Comparison of ENCODE assay signal across 23 mouse cellular contexts in the genomic region with DNA sequence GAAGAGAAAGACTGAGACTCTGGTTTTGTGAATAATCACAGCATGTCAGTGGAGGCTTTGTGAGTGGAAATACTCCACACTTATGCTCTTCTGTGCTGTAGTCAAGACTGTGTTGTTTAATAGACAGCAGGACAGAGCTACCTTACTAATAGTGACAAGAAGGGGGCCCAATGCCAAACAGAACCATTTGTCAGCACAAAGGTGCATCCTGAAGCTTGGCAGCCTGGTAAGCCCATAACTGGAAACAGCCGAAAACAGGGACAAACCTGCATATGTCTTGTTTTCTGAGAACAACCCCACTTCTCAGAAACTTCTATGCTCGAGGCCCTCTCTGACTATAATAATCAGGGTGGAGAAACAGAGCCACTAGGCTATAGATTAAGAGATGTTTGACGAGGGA.
DNase-seq lines count a peak whose midpoint lies in the region; ATAC-seq and TF ChIP-seq lines count a peak whose summit lies in the region.
"Had no signal": no experiment of that assay in that cellular context is flagged by ENCODE, and none has a peak within 500 bp of the region (broad histone marks: within the 10 kb centered on the region; RNA-seq: fewer than 3 reads in every experiment).

No protein-coding gene starts in this region.

- DNase-seq in cerebellum, adult 18-20 months, result peak; percentile 29 to 48
- DNase-seq in cerebellum, postnatal 36 days, result peak; percentile 24 to 31
- no peak for DNase-seq in layer of hippocampus, adult 9-10 months (ENCODE audit: low spot score)
- no peak for DNase-seq in heart, embryonic 10.5 days (ENCODE audit: low spot score)
- DNase-seq in urinary bladder, postnatal 25 days (ENCODE audit: low spot score), result no peak
- DNase-seq: adrenal gland, postnatal 25 days; kidney, adult 11 months; kidney, postnatal 4 days; layer of hippocampus, adult 9-11 months; left cerebral cortex, postnatal 4 days; lung, postnatal 4 days; midbrain, embryonic 14.5 days; retina, postnatal 1 day had no signal

- ATAC-seq in liver, embryonic 16.5 days (ENCODE audit: low read depth), result no peak
- ATAC-seq in liver, embryonic 12.5 days, result no peak
- ATAC-seq: forebrain, embryonic 14.5 days had no signal

- peak overlapping the region; percentile 51; the same call in 1 of the 2 replicates for H3K27ac ChIP-seq in liver, embryonic 16.5 days (ENCODE audit: low read length)
- no peak overlapping the region for H3K27ac ChIP-seq in liver, embryonic 12.5 days
- peak overlapping the region; percentile 72; the same call in 1 of the 2 replicates for H3K27ac ChIP-seq in bone marrow, adult 2 months (ENCODE audit: control insufficient read depth, insufficient read depth, low read depth, low read length, poor library complexity)
- H3K27ac ChIP-seq in heart, embryonic 10.5 days, result no peak overlapping the region
- H3K27ac ChIP-seq: embryonic facial prominence, embryonic 15.5 days; hindbrain, embryonic 12.5 days; kidney, embryonic 15.5 days; left cerebral cortex, adult 2 months; limb, embryonic 15.5 days; lung, embryonic 15.5 days had no signal

- no peak overlapping the region for H3K9ac ChIP-seq in liver, embryonic 16.5 days (ENCODE audit: low read depth, low read length)
- H3K9ac ChIP-seq in liver, embryonic 12.5 days, result no peak overlapping the region
- H3K9ac ChIP-seq: embryonic facial prominence, embryonic 15.5 days; hindbrain, embryonic 12.5 days; kidney, embryonic 15.5 days; limb, embryonic 15.5 days; lung, embryonic 15.5 days had no signal

- TF ChIP-seq CTCF in bone marrow, adult 2 months (IDR thresholded peaks at IDR 0.05; ENCODE audit: control insufficient read depth, insufficient read depth, low read length), result no peak

- WGBS in liver, embryonic 16.5 days (ENCODE audit: insufficient replicate concordance), result 36% methylated on average over 3 of the region's 3 CpGs
- 36% methylated on average over 3 of the region's 3 CpGs for WGBS in liver, embryonic 12.5 days (ENCODE audit: insufficient replicate concordance)
- 46% methylated on average over 3 of the region's 3 CpGs for WGBS in bone marrow, adult 2 months
- 69% methylated on average over 3 of the region's 3 CpGs for WGBS in heart, embryonic 10.5 days

- no peaks in the 10 kb centered on the region for H3K9me3 ChIP-seq in liver, embryonic 16.5 days (replicated peaks; ENCODE audit: control insufficient read depth, low read length)
- H3K9me3 ChIP-seq in liver, embryonic 12.5 days (replicated peaks), result no peaks in the 10 kb centered on the region
- no peaks in the 10 kb centered on the region for H3K9me3 ChIP-seq in heart, embryonic 10.5 days
- H3K9me3 ChIP-seq: embryonic facial prominence, embryonic 15.5 days; hindbrain, embryonic 12.5 days; kidney, embryonic 15.5 days; limb, embryonic 15.5 days; lung, embryonic 15.5 days had no signal

- peaks cover 16% of the 10 kb centered on the region for H3K4me1 ChIP-seq in liver, embryonic 16.5 days (ENCODE audit: control insufficient read depth, low read depth, low read length)
- H3K4me1 ChIP-seq in liver, embryonic 12.5 days, result peaks cover 32% of the 10 kb centered on the region
- peaks cover 14% of the 10 kb centered on the region for H3K4me1 ChIP-seq in bone marrow, adult 2 months (ENCODE audit: control insufficient read depth, insufficient read depth, low read length)
- peaks cover 17% of the 10 kb centered on the region for H3K4me1 ChIP-seq in heart, embryonic 10.5 days

- H3K36me3 ChIP-seq in liver, embryonic 16.5 days (ENCODE audit: control insufficient read depth, insufficient read depth), result no peaks in the 10 kb centered on the region
- no peaks in the 10 kb centered on the region for H3K36me3 ChIP-seq in liver, embryonic 12.5 days
- no peaks in the 10 kb centered on the region for H3K36me3 ChIP-seq in heart, embryonic 10.5 days
- H3K36me3 ChIP-seq: embryonic facial prominence, embryonic 15.5 days; hindbrain, embryonic 12.5 days; kidney, embryonic 15.5 days; limb, embryonic 15.5 days; lung, embryonic 15.5 days had no signal

- no peaks in the 10 kb centered on the region for H3K27me3 ChIP-seq in liver, embryonic 16.5 days (ENCODE audit: control insufficient read depth, insufficient read depth, low read depth, low read length)
- no peaks in the 10 kb centered on the region for H3K27me3 ChIP-seq in liver, embryonic 12.5 days (replicated peaks)
- H3K27me3 ChIP-seq in heart, embryonic 10.5 days (ENCODE audit: insufficient read depth, poor library complexity, severe bottlenecking), result no peaks in the 10 kb centered on the region
- H3K27me3 ChIP-seq: embryonic facial prominence, embryonic 15.5 days; hindbrain, embryonic 12.5 days; kidney, embryonic 15.5 days; limb, embryonic 15.5 days; lung, embryonic 15.5 days had no signal

- no peak overlapping the region for H3K4me2 ChIP-seq in liver, embryonic 16.5 days (ENCODE audit: low read depth, low read length)
- H3K4me2 ChIP-seq in liver, embryonic 12.5 days, result no peak overlapping the region
- H3K4me2 ChIP-seq: embryonic facial prominence, embryonic 15.5 days; hindbrain, embryonic 12.5 days; kidney, embryonic 15.5 days; limb, embryonic 15.5 days; lung, embryonic 15.5 days had no signal

- no peak for TF ChIP-seq POLR2A in bone marrow, adult 2 months (IDR thresholded peaks at IDR 0.05; ENCODE audit: borderline replicate concordance, control insufficient read depth, low read depth, low read length)

- H3K4me3 ChIP-seq in liver, embryonic 16.5 days (ENCODE audit: low read depth, low read length), result no peak overlapping the region
- H3K4me3 ChIP-seq in liver, embryonic 12.5 days, result no peak overlapping the region
- H3K4me3 ChIP-seq in bone marrow, adult 2 months (replicated peaks; ENCODE audit: control insufficient read depth, low read depth, low read length), result no peak overlapping the region
- H3K4me3 ChIP-seq in heart, embryonic 10.5 days, result no peak overlapping the region
- H3K4me3 ChIP-seq: embryonic facial prominence, embryonic 15.5 days; hindbrain, embryonic 12.5 days; kidney, embryonic 15.5 days; left cerebral cortex, adult 2 months; limb, embryonic 15.5 days; lung, embryonic 15.5 days had no signal

Comparison
In these comparisons a context has a peak if more than half of its experiments do, and no peak if none do; other contexts are left out.
1. H3K27ac ChIP-seq: peak in liver, embryonic 16.5 days (single experiment) and bone marrow, adult 2 months (single experiment); none in liver, embryonic 12.5 days (single experiment) and heart, embryonic 10.5 days (single experiment).
2. DNase-seq: peak in cerebellum, adult 18-20 months (2 of 2) and cerebellum, postnatal 36 days (2 of 2); none in layer of hippocampus, adult 9-10 months (single experiment), heart, embryonic 10.5 days (single experiment) and urinary bladder, postnatal 25 days (single experiment).